Mouse (Mus musculus) left cerebral cortex, postnatal 36 days (tissue): Measurements from ENCODE around the gene Atp8a2. TPM values are rescaled to one million over a fixed set of nuclear protein-coding genes. Genes with fewer than 3 reads are reported as not detected.
"Not testable (repeated sequence)": the region's sequence is repeated elsewhere in the genome, so short reads cannot be mapped to it uniquely, and the experiment has no call there.

Experiments
- DNase-seq, 2 experiments: peaks; one replicate each; pipeline ENCODE4 v3.0.0; 2021 to 2022; ENCODE audit warnings: low spot score in 2 of 2, mixed read lengths in 1 of 2
- intact Hi-C: fragments of 180-260 bp; cut with DNase I; formaldehyde crosslinking; loops from one replicate; pipeline ENCODE4 v1.15.1; 2025
- total RNA-seq, 2 experiments: library from RNA; stranded (reverse); gene quantifications; 2 replicates each; pipeline ENCODE4 v1.2.3; 2021

Atp8a2 gene
- total RNA-seq, 2 experiments from 2014 or later: 63.5 to 77.6 TPM

DNA sequence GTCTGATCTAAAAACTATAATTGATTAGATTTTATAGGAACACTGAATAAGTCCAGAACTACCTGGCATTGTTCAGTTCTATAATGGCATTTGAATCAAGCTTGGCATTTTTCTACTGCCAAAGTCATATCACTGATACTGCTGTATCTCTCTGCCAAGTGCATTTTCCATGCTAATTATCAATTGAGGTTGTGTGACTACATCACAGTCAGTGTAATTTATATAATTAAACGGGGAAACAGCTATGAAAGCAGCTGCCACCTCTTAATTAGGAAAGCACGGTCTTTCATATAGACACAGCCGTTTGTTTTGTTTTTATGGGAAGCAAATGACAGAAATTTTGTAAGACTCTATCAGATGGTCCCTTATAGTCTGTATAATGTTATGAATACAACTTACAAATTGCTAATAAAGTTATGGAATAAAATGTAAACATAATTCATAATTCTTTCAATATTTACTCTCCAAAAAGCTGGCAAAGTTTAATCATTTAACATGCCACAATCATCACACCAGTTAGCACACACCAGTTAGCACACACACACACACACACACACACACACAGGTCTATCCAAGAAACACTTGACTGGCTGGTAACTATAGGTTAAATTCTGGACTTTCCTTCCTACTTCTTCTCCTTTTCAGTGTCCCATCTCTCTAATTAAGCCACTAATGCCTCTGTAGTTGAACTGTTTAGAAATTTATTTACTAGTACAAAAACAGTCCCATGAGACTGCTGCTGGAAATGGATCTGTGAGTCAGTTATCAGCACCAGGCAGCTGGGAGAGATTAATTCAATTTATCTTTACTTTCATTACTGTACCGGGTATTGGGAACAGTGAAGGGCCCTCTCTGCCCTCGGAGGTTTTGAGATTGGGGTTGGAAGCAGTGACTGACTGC, 377.5 kb downstream of the Atp8a2 start:
- intact Hi-C loops: no loop called here
- no peak for DNase-seq

DNA sequence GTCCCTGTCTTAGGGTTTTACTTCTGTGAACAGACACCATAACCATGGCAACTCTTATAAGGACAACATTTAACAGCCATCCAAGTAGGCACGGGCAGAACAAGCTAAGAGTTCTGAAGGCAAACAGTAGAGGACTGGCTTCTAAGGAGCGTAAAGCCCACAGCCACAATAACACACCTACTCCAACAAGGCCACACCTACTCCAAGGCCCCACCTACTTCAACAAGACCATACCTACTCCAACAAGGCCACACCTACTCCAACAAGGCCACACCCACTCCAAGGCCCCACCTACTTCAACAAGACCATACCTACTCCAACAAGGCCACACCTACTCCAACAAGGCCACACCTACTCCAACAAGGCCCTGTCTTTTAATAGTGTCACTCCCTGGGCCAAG, 386.7 kb downstream of the Atp8a2 start:
- DNase-seq, intact Hi-C loops: not testable (repeated sequence)

DNA sequence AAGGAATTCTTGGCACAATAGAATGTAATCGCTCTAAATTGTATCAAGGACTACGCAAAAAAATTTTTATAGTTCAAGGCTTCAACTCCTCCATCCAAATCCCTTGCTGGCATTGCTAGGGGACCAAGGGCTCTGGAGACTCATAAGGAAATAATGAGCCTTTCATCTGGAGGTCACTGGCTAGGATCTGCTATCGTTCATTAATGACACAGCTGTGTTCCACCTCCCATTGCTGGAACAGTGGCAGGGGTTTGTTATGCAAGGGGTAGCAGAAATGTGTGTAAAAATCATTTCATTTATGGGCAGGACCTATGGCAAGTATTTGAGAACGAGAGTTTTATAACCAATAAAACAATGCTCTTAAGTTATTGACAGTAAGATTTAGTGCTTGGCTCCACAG, 387.2 kb downstream of the Atp8a2 start:
- no peak for DNase-seq
- intact Hi-C loops: no loop called here

DNA sequence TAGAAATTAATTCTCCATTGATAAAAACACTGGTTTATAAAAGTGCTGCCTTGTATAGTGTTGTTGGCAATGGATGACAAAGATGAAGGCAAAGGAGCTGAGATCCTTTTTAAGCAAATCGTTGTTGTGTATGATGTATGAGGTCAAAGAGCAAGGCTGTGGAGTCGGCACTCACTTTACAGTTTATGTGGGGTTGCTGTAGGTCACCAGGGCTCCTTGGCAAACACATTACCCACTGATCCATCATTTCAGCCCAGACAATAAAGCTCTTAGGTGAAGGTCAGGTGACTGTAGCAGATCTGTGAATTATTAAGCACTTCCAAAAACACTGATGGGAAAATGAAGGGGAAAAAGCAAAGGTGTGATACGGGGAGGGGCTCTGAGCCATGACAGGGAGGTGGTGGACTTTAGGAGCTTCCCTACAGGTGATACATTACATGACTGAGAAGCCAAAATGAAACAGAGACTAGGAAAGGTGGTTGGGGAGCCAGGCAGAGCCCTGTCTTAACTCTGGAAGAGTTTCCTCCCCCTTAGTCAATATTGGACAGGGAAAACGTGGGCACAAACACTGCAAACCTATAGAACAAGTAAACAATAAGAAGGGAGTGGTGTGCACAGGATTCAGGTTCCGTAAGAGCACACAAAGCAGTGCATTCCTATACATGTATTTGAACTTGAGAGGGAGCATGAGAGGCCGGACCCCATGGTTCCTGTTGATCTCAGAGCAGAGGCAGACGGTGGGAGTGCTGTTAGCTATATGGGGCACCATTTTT, 389.3 kb downstream of the Atp8a2 start:
- no peak for DNase-seq
- intact Hi-C loops: no loop called here

DNA sequence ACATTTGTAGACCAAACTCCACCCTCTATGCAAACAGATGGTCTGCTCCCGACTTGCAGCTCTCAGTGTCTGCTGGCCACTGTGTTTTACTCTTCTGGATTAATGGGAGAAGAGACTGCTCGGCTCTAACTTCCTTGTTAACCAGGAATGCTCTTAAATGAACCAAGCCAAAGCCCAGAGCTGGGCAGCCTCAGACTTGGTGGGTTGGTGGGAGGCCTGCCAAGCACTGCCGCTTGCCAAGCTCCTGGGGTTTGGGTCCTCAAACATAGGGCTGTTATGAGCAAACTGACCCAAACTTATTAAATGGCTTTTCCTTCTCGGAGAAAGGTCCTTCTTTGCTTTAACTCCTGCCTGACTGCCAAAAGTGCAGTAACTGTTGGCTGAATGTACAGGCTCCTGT, 390.1 kb downstream of the Atp8a2 start:
- no peak for DNase-seq
- intact Hi-C loops: no loop called here

DNA sequence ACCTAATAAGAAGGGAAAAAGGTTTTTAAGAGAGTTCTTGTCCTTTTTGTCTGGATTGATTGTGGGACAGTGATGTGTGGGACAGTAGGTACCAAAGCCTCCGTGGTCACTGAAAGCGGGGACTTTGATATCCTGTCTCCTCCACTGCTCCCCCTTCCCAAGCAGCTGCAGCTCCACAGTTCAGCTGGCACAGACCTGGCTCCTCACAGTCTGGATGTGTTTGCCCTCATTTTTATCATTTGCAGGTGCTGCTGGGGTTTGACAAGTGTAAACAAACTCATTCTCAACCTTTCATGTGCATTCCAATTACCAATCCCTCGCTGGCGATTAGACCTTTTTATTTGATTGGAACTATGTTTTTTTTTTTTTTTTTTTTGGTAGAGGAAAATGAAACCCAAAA, 390.8 kb downstream of the Atp8a2 start:
- intact Hi-C loops: no loop called here

DNA sequence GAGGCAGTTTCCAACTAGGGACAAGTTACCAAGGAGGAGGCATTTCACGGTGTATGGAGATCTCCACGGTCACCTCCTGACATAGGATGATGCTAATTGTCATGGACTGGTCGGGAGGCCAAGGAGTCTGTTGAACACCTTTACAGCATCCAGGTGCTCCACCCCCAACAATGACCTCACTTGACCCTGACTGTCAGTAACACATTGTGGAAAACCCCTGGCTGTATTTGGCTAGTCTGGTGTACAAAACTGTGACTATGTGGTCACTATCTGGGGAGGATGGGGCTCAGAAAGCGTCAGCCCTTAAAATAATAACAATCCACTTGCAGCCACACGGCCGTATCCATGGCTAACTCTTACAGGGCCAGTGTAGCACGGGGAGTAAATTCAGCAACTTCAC, 391.3 kb downstream of the Atp8a2 start:
- DNase-seq: no peak
- intact Hi-C loops: no loop called here

More for the DNA sequence above, 390.8 kb downstream of the Atp8a2 start:
- DNase-seq: no peak

- DNase-seq: no peak
- intact Hi-C loops: no loop called here
Observed at GRCm38 (mm10) chr14:59801961-59802599, 394.9 kb downstream of the Atp8a2 start.

DNA sequence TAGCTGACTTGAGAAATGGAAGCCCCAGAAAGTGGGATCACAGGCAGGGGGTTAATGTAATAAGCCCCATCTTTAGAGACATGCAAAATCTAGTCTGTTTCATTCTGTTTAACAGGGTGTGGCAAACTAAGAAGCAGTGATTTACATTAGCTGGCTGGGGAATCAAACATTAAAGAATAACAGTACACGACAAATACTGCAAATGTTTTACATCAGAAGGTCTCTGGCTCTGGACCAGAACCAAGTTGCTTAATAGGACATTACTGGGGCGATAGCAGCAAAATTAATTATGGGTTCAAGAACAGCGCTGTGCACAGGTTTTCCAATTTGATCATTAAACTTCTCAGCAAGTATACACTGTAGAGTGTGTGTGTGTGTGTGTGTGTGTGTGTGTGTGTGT, 397.5 kb downstream of the Atp8a2 start:
- no peak for DNase-seq
- intact Hi-C loops: no loop called here

DNA sequence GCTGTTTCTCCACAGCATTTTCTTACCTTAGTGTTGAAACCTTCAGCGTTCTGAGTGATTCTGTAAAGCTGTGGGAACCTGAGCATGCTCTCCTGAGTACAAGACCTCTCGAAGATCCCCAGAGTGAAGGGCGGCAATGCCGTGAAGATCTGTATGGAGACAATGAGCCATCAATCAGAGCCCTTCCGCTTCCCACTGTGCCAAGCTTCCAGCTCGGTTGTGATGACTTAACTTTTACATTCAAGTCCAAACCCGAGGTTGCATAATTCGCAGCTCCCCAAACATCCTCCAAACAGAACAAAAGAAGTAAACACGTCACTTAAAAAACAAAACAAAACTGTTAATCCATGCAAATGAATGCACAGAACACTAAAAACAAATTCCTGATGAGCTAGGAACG, 403.1 kb downstream of the Atp8a2 start:
- DNase-seq: no peak
- intact Hi-C loops: no loop called here

- DNase-seq: no peak
- intact Hi-C loops: no loop called here
Observed at GRCm38 (mm10) chr14:59783348-59784341, 413.3 kb downstream of the Atp8a2 start.

DNA sequence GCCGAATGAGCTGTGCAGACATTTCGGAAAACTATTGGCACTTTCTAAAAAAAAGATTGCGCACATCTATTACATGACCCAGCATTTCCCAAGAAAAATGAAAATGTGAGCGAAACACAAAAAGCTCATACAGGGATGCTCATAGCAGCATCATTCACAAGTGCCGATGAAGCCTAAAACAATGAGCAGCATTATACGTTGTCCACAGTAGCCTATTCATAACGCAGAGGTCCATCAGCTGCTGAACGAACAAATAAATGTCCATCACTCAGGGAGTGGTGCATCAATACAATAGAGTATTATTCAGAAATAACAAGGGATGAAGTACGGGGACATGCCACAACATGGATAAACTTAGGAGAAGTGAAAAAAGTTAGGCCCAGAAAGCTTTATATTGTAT, 416.6 kb downstream of the Atp8a2 start:
- no peak for DNase-seq
- intact Hi-C loops: no loop called here

GRCm38 (mm10) chr14:59762227-59762626, 434.8 kb downstream of the Atp8a2 start:
- intact Hi-C loops: no loop called here
- no peak for DNase-seq

DNA sequence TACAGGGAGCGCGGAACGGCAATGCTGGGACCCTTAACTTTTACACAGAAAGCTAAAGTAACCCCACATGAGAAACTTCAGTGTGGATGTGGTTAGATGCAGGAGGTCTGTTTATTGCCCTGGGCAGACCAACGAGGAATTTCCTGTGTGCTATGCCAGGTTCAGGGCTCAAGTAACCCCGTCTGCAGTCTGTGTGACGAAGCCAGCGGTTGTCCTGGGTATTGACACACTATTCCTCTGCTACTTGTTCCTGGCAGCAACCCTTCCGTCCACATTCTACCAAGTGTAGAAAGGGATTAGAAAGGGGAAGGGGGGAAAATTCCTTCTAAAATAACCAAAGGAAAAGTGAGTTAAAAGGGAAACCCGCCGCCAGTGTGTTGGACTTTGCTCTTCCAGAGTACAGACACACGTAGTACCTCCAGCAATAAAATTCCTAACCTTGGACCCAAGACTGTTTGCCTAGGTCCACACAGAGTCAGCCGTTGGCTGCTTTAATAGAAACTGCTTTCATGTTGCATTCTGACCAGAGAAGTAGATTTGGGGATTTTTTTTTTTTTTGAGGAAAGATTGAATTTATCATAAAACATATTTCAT, 437.0 kb downstream of the Atp8a2 start:
- intact Hi-C loops: no loop called here
- no peak for DNase-seq

DNA sequence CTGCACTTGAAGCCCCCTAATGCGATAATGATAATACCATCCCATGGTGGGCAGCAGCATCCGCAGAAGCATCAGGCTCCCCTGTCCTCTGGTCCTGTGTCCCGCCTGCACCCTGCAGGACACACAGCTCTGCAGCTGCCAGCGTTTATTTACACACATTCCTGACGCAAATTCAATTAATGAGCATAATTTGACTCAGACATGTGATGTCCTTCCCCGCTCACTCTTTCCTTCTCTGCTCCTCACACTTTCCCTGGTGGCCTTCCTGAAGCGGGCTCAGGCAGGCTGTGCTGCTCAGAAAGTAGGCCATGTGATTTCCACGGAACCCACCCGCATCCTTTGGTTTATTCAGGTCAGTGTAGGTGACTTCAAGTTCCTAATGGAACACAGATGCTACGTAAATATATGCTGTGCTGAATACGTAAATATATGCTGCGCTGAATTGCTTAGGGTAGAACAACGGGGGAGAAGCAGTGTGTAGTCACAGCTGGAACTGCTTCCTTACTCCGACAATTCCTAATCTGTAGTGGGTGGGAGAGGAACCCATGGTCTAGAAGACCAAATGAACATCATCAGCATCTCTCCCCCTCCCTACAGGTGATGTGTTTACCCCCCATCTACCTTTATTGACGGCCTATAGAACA, 437.7 kb downstream of the Atp8a2 start:
- intact Hi-C loops: no loop called here

GRCm38 (mm10) chr14:59752401-59752800, 444.6 kb downstream of the Atp8a2 start:
- intact Hi-C loops: no loop called here
- DNase-seq: no peak

More for the DNA sequence above, 437.7 kb downstream of the Atp8a2 start:
- no peak for DNase-seq

- intact Hi-C loops: no loop called here
- DNase-seq: no peak
Observed at GRCm38 (mm10) chr14:59750005-59750404, 447.0 kb downstream of the Atp8a2 start.

DNA sequence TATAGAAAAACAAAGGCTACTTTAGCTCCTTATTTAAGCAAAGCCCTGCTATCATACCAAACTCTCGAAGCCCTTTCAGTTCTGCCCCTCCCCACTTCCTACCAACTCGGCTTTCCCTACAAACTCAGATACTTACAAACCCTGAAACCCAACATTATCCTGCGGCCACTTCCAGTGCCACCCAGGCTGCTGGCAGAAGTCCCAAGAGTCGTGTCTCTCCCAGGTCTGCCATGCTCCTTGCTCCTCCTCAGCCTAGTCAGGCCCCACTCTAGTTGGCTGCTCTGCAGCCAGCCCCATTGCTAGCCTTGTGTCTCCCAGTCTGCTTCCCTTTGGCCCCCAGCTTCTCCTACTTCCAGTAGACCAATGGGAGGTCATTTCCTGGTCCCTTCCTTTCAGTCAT, 451.3 kb downstream of the Atp8a2 start:
- intact Hi-C loops: no loop called here
- no peak for DNase-seq
